8 mouse cellular contexts compared by ENCODE assay signal in genomic region chr7:25377100-25377700, GRCm38 (mm10). TPM values are rescaled to one million over a fixed set of nuclear protein-coding genes. Genes with fewer than 3 reads are reported as not detected.
DNase-seq lines count a peak whose midpoint lies in the region; ATAC-seq lines count a peak whose summit lies in the region.

No protein-coding gene starts in this region.

- peak overlapping the region; percentile 17 for H3K4me3 ChIP-seq in liver, embryonic 11.5 days (ENCODE audit: low read depth, low read length)
- 0 out of 2 replicates have a peak overlapping the region, but pooled peaks have one; percentile 38 for H3K4me3 ChIP-seq in brown adipose tissue, adult 24 weeks (ENCODE audit: insufficient read depth, low read depth, low read length)
- H3K4me3 ChIP-seq in intestine, embryonic 15.5 days (replicated peaks) = peak overlapping the region; percentile 15; the same call in 1 of the 2 replicates

- no peaks in the 10 kb centered on the region for H3K36me3 ChIP-seq in liver, embryonic 11.5 days (ENCODE audit: control insufficient read depth, insufficient read depth, low read length)
- H3K36me3 ChIP-seq in intestine, embryonic 15.5 days = no peaks in the 10 kb centered on the region; the same call in 1 of the 2 replicates

- no peaks in the 10 kb centered on the region; the same call in 1 of the 2 replicates for H3K27me3 ChIP-seq in liver, embryonic 11.5 days (replicated peaks; ENCODE audit: control insufficient read depth, insufficient read depth, low read length)
- H3K27me3 ChIP-seq in intestine, embryonic 15.5 days (replicated peaks) = no peaks in the 10 kb centered on the region

- H3K4me1 ChIP-seq in liver, embryonic 11.5 days (replicated peaks; ENCODE audit: control insufficient read depth, insufficient read depth, low read length) = peaks cover 13% of the 10 kb centered on the region
- H3K4me1 ChIP-seq in brown adipose tissue, adult 24 weeks (ENCODE audit: control insufficient read depth, insufficient read depth, insufficient read length, low read length) = 0 out of 2 replicates have a peak, but pooled peaks cover 2% of the 10 kb centered on the region
- peaks cover 22% of the 10 kb centered on the region for H3K4me1 ChIP-seq in intestine, embryonic 15.5 days (replicated peaks)

- ATAC-seq in liver, embryonic 11.5 days (replicated peaks; ENCODE audit: low FRiP score) = no peak
- peak; percentile 4; the same call in 1 of the 2 replicates for ATAC-seq in intestine, embryonic 15.5 days
- ATAC-seq in granulocyte monocyte progenitor cell, adult 5-6 weeks (replicated peaks; ENCODE audit: poor library complexity, severe bottlenecking) = no peak

- H3K4me2 ChIP-seq in liver, embryonic 11.5 days = peak overlapping the region; percentile 54
- peak overlapping the region; percentile 48 for H3K4me2 ChIP-seq in intestine, embryonic 15.5 days (replicated peaks)

- no peak overlapping the region for H3K27ac ChIP-seq in liver, embryonic 11.5 days (ENCODE audit: low read depth, low read length)
- H3K27ac ChIP-seq in brown adipose tissue, adult 24 weeks (replicated peaks; ENCODE audit: low read depth, low read length) = no peak overlapping the region
- no peak overlapping the region for H3K27ac ChIP-seq in intestine, embryonic 15.5 days

- H3K9ac ChIP-seq in liver, embryonic 11.5 days (ENCODE audit: low read depth, low read length) = 0 out of 2 replicates have a peak overlapping the region, but pooled peaks have one; percentile 10
- peak overlapping the region; percentile 32; the same call in 1 of the 2 replicates for H3K9ac ChIP-seq in intestine, embryonic 15.5 days

- DNase-seq in liver, embryonic 11.5 days (ENCODE audit: low spot score) = no peak
- no peak for DNase-seq in liver
- peak; percentile 31 for DNase-seq in retina, embryonic 14.5 days (ENCODE audit: low spot score)
- DNase-seq in layer of hippocampus, adult 18-20 months (ENCODE audit: low spot score in 2 of 2) = no peak
- no peak for DNase-seq in left cerebral cortex, adult 8-10 months (ENCODE audit: low spot score in 2 of 2)

- 47% methylated on average over 8 of the region's 8 CpGs for WGBS in liver, embryonic 11.5 days
- 54% methylated on average over 8 of the region's 8 CpGs for WGBS in intestine, embryonic 15.5 days

- H3K9me3 ChIP-seq in liver, embryonic 11.5 days (ENCODE audit: control insufficient read depth, low read length) = no peaks in the 10 kb centered on the region
- H3K9me3 ChIP-seq in intestine, embryonic 15.5 days = no peaks in the 10 kb centered on the region

RNA-seq across cellular contexts. Expression of gene Cnfn, which starts 7.7 kb away (rescaled TPM):
- not detected in 2 replicates for polyA plus RNA-seq in liver, embryonic 11.5 days (2014; fragmentation: Nextera tagmentation; extraction: Ambion mirVana)
- not detected in 2 replicates for polyA plus RNA-seq in brown adipose tissue, adult 24 weeks (2012; ENCODE audit: insufficient read depth, insufficient read length, missing spikeins)
- 0.47 and 0.63 TPM in 2 replicates for polyA plus RNA-seq in intestine, embryonic 15.5 days (2015; fragmentation: Nextera tagmentation; extraction: Ambion mirVana)
- total RNA-seq in layer of hippocampus, adult 18-20 months (2021) = not detected
- total RNA-seq in left cerebral cortex, adult 8-10 months (2022) = not detected
- not detected in 2 replicates for total RNA-seq in granulocyte monocyte progenitor cell, adult 5-6 weeks (2014; fragmentation: Nextera tagmentation)
- total RNA-seq in granulocyte monocyte progenitor cell, adult 5-6 weeks (2017) = not detected in 2 replicates

RNA-seq across cellular contexts. Expression of gene Lipe, which starts 21.3 kb away (rescaled TPM):
- 2.3 and 2.5 TPM in 2 replicates for polyA plus RNA-seq in liver, embryonic 11.5 days (2014; fragmentation: Nextera tagmentation; extraction: Ambion mirVana)
- 1,111 and 1,189 TPM in 2 replicates for polyA plus RNA-seq in brown adipose tissue, adult 24 weeks (2012; ENCODE audit: insufficient read depth, insufficient read length, missing spikeins)
- polyA plus RNA-seq in intestine, embryonic 15.5 days (2015; fragmentation: Nextera tagmentation; extraction: Ambion mirVana) = 7.0 and 8.8 TPM in 2 replicates
- total RNA-seq in layer of hippocampus, adult 18-20 months (2021) = 10 to 100 TPM in 1 of 2 experiments, 1 to 10 TPM in 1; 9.4 to 11.0 TPM
- total RNA-seq in left cerebral cortex, adult 8-10 months (2022) = 10 to 100 TPM in 1 of 4 experiments, 1 to 10 TPM in 3; 8.2 to 10.7 (median 8.8) TPM
- 10.7 and 27.1 TPM in 2 replicates for total RNA-seq in granulocyte monocyte progenitor cell, adult 5-6 weeks (2014; fragmentation: Nextera tagmentation)
- 6.1 and 6.2 TPM in 2 replicates for total RNA-seq in granulocyte monocyte progenitor cell, adult 5-6 weeks (2017)

RNA-seq across cellular contexts. Expression of gene Cxcl17, which starts 35.5 kb away (rescaled TPM):
- polyA plus RNA-seq in liver, embryonic 11.5 days (2014; fragmentation: Nextera tagmentation; extraction: Ambion mirVana) = 0.38 TPM in 1 of 2 replicates, not detected in the other
- not detected in 2 replicates for polyA plus RNA-seq in brown adipose tissue, adult 24 weeks (2012; ENCODE audit: insufficient read depth, insufficient read length, missing spikeins)
- 0.45 TPM in 1 of 2 replicates, not detected in the other for polyA plus RNA-seq in intestine, embryonic 15.5 days (2015; fragmentation: Nextera tagmentation; extraction: Ambion mirVana)
- total RNA-seq in layer of hippocampus, adult 18-20 months (2021) = not detected
- not detected for total RNA-seq in left cerebral cortex, adult 8-10 months (2022)
- total RNA-seq in granulocyte monocyte progenitor cell, adult 5-6 weeks (2014; fragmentation: Nextera tagmentation) = not detected in 2 replicates
- not detected in 2 replicates for total RNA-seq in granulocyte monocyte progenitor cell, adult 5-6 weeks (2017)
